Mouse (Mus musculus) kidney, adult 2 months (tissue): ENCODE measurements at regions not wholly inside any gene's neighbourhood (a gene's known extent, or its start where the extent isn't known, plus 50 kb on each side); places are given as distances from the start of the nearest gene placed in this dataset.

Experiments used
- DNase-seq: peaks from one replicate; pipeline ENCODE4 v3.0.0; 2021
- H3K27ac ChIP-seq: fragments of 200-500 bp; 2 replicates; pipeline ENCODE4 v1.5.1; 2012; ENCODE audit warnings: low read depth, low read length, control low read depth, inconsistent platforms; ENCODE audit not compliant: insufficient read depth
- H3K27me3 ChIP-seq: fragments of 200-500 bp; replicated peaks from 2 replicates; pipeline ENCODE4 v1.6.1; 2012; ENCODE audit warnings: mild to moderate bottlenecking, moderate library complexity, low read length, inconsistent platforms; ENCODE audit not compliant: control insufficient read depth, insufficient read depth
- H3K36me3 ChIP-seq: fragments of 200-500 bp; 2 replicates; pipeline ENCODE4 v1.6.1; 2012; ENCODE audit warnings: mild to moderate bottlenecking, moderate library complexity, low read length, inconsistent platforms; ENCODE audit not compliant: control insufficient read depth, insufficient read depth
- H3K4me1 ChIP-seq: fragments of 200-500 bp; 2 replicates; pipeline ENCODE4 v1.6.1; 2011; ENCODE audit warnings: low read length; ENCODE audit not compliant: control insufficient read depth, insufficient read depth
- H3K4me3 ChIP-seq: fragments of 200-500 bp; 2 replicates; pipeline ENCODE4 v1.5.1; 2011; ENCODE audit warnings: mild to moderate bottlenecking, low read depth, low read length, control low read depth; ENCODE audit not compliant: insufficient read depth
- CTCF ChIP-seq: fragments of 200-500 bp; conservative IDR thresholded peaks from 2 replicates; pipeline ENCODE4 v1.5.1; 2011; ENCODE audit warnings: low read depth, mild to moderate bottlenecking, control low read depth, low read length, moderate library complexity, mixed read lengths; ENCODE audit not compliant: insufficient read depth, insufficient read length
- POLR2A ChIP-seq: fragments of 200-500 bp; IDR thresholded peaks from one replicate; pipeline ENCODE4 v1.6.1; 2011; ENCODE audit warnings: low read depth, low read length, control low read depth
- WGBS: fragments of 180-500 bp; shearing (Covaris S2); methylation state at CpG from one replicate; pipeline ENCODE4 v1.1.7; 2018; 5-methylcytosine and 5-hydroxymethylcytosine counted together

GRCm38 (mm10) chr12:97218445-97218844 is 1040.8 kb downstream of the Galc start:
- 51% methylated on average over 2 of the region's 2 CpGs for WGBS
- H3K4me1 ChIP-seq = no peaks in the 10 kb centered on the region
- TF ChIP-seq POLR2A (no peak), CTCF (no peak)
- DNase-seq = no peak
- no peak overlapping the region for H3K27ac ChIP-seq
- no peak overlapping the region for H3K4me3 ChIP-seq
- H3K27me3 ChIP-seq = no peaks in the 10 kb centered on the region
- no peaks in the 10 kb centered on the region for H3K36me3 ChIP-seq

DNA sequence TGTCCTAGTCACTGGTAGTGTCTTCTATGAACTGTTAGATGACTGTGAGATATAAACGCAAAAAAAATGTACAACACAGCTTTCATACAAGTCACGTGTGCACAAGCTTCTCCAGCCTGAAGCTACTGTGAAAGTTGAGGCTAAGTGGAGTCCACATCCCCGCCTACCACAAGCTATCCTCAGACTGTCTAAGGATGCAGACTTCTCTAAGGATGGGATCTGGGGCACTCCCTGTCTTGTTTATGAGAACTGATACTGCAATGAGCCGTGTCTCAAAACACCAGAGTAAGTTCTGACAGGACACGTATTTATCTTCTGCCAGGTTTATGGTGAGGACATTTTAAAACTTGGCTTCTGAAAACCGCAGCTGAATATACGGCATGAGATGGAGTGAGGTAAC is 1041.7 kb downstream of the Galc start:
- TF ChIP-seq POLR2A (no peak), CTCF (no peak)
- WGBS = 76% methylated on average over 7 of the region's 7 CpGs
- Histone ChIP-seq H3K27ac (no peak overlapping the region), H3K36me3 (no peaks in the 10 kb centered on the region), H3K27me3 (no peaks in the 10 kb centered on the region), H3K4me3 (no peak overlapping the region), H3K4me1 (no peaks in the 10 kb centered on the region)
- DNase-seq = no peak

DNA sequence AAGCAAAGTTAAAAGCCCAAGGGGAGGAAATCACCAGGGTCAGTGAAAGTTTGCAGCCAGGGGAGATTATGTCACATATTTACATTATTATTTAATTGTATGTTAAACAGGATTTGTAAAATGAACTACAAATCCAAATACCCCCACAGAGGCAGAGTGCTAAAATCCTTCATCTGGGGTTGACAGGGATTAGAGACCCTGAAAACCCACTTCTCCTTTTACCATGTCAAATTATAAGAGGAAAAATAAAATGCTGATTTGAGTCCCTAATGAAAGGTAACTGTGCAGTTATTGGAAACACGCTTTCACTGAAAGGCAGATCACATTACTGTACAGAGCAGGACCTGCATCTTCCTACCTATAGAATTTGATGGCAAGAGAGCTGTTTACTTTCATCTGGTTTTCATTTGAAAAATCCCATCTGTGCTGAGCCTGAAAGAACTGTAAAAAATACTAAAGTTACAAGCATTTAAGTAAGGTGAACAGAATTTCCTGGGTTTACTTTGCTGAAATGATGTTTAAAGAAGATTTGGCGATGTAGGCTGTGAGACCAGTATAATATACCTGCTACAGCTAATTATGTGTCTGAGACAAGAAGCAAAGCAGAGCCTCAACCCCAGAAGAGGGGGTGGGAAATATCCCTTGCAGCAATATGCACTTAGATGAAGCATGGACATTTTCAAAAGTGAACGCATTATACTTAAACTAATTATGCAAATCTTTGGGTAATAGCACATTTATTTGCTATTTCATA is 1055.4 kb downstream of the Galc start:
- Histone ChIP-seq H3K36me3 (no peaks in the 10 kb centered on the region), H3K4me3 (no peak overlapping the region), H3K27ac (no peak overlapping the region), H3K4me1 (no peaks in the 10 kb centered on the region), H3K27me3 (no peaks in the 10 kb centered on the region)
- 57% methylated on average over 3 of the region's 3 CpGs for WGBS
- DNase-seq = no peak
- TF ChIP-seq POLR2A = no peak

GRCm38 (mm10) chr12:97161853-97162252 is 1097.4 kb downstream of the Galc start:
- H3K36me3 ChIP-seq = no peaks in the 10 kb centered on the region
- H3K4me1 ChIP-seq = peaks cover 4% of the 10 kb centered on the region; the same call in 1 of the 2 replicates
- no peak overlapping the region for H3K27ac ChIP-seq
- no peaks in the 10 kb centered on the region for H3K27me3 ChIP-seq
- no peak for DNase-seq
- TF ChIP-seq CTCF = no peak
- no peak for TF ChIP-seq POLR2A
- H3K4me3 ChIP-seq = no peak overlapping the region

DNA sequence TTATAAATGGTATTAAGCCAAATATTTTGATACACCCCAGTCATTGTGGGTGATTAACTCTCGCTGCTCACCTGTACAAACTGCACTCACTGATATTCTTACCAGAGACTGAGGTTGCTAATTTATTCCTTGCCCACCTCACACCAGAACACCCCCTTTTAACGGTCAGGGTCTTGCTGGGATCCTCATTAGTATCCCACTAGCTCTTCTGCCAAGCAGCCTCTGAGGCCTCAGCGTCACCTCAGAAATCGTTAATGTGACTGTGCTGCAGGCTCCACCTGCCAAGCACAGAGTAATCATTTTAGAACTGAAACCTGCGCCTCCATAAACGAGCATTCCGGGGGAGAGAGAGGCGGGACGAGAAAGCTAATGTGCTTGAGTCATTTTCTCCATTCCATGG is 1097.8 kb downstream of the Galc start:
- Histone ChIP-seq H3K27me3 (no peaks in the 10 kb centered on the region; the same call in 1 of the 2 replicates), H3K4me1 (peaks cover 4% of the 10 kb centered on the region; the same call in 1 of the 2 replicates), H3K36me3 (no peaks in the 10 kb centered on the region), H3K4me3 (no peak overlapping the region), H3K27ac (no peak overlapping the region)
- TF ChIP-seq CTCF (no peak), POLR2A (no peak)
- DNase-seq = no peak
- 47% methylated on average over 9 of the region's 9 CpGs for WGBS

DNA sequence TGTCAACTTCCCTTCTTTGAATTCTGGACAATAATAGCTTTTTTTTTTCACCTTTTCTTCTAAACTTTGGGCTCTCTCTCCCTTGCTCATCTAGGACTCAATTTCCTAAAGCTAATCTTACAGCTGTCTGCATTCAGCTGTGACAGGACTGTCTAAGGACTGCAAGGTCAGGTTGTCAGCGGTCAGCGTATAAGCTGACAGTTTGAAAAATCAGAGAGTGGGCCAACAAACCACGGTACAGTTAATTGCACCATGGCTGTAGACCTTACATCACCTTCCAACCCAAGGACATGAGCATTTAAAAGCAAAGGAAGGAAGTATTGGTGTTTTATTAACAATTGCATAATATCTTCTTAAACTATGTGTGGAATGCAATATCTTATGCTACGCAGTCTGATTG is 1100.9 kb downstream of the Galc start:
- 43% methylated on average over 4 of the region's 4 CpGs for WGBS
- no peak for TF ChIP-seq CTCF
- no peak for TF ChIP-seq POLR2A
- Histone ChIP-seq H3K4me1 (peaks cover 4% of the 10 kb centered on the region; the same call in 1 of the 2 replicates), H3K27ac (no peak overlapping the region), H3K27me3 (no peaks in the 10 kb centered on the region; the same call in 1 of the 2 replicates), H3K4me3 (no peak overlapping the region), H3K36me3 (no peaks in the 10 kb centered on the region)
- DNase-seq = no peak

GRCm38 (mm10) chr12:97157748-97158147 is 1101.5 kb downstream of the Galc start:
- H3K4me3 ChIP-seq = no peak overlapping the region
- TF ChIP-seq POLR2A (no peak), CTCF (no peak)
- H3K27me3 ChIP-seq = no peaks in the 10 kb centered on the region; the same call in 1 of the 2 replicates
- no peak for DNase-seq
- H3K4me1 ChIP-seq = peaks cover 4% of the 10 kb centered on the region; the same call in 1 of the 2 replicates
- H3K27ac ChIP-seq = no peak overlapping the region
- H3K36me3 ChIP-seq = no peaks in the 10 kb centered on the region
